Mouse (Mus musculus) G1E (cell line): ENCODE results near the gene Tmod1.

Source experiments
- CTCF ChIP-seq: IDR thresholded peaks from 2 replicates; pipeline ENCODE4 v1.5.1; 2012; ENCODE audit warnings: low read depth, low read length, inconsistent platforms, mixed read lengths
- GATA1 ChIP-seq: IDR thresholded peaks from 2 replicates; pipeline ENCODE4 v1.6.1; 2012; ENCODE audit warnings: borderline replicate concordance, low read length, inconsistent platforms, mixed read lengths
- GATA2 ChIP-seq: IDR thresholded peaks from 2 replicates; pipeline ENCODE4 v1.6.1; 2012; ENCODE audit warnings: low read depth, low read length, inconsistent platforms, borderline replicate concordance
- TAL1 ChIP-seq: conservative IDR thresholded peaks from 2 replicates; pipeline ENCODE4 v1.6.1; 2012; ENCODE audit warnings: low read depth, low read length, inconsistent platforms, mixed read lengths

- TF ChIP-seq CTCF (no peak), GATA1 (no peak), TAL1 (no peak), GATA2 (no peak)
Measured at GRCm38 (mm10) chr4:46095826-46096159, 57.1 kb downstream of the Tmod1 start.
